In the genomic region with DNA sequence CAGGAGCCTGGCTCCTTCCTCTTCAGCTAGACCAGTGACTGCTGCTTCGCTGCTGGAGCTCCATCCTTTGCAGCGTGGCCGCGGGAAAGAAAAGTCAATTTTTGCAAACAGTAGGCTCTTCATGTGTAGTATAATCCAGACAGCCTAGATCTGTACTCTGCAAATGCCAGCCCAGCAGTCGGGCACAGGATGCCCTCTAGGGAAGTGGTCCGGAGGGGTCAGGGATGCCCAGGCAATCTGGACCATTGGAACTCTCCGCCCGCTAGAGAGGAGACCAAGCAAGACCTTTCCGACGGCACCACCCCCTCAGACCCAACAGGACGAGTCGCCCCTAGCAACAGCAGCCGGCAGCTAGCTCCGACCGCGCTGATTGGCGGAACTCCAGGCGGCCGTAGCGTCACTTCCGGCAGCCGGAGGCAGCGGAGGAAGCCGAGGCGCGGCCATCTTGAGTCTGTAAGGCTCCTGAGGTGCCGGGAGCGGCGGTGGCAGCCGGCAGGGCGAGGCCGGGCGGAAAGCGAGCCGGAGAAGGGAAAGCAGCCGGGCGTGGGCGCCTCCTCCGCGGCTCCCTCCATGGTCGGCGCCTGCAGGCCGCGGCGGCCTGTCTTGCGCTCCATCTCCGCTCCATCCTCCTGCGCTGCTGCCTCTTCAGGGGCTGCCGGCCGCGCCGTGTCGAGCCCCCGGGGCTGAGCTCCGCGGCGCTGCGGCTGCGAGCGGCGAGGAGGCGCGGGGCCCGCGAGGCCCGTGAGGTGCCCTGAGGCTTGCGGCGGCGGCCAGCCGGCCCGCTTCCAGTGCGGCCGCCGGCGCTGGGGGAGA, we compare ENCODE assay signal across 8 mouse cellular contexts. TPM values are rescaled to one million over a fixed set of nuclear protein-coding genes. Genes with fewer than 3 reads are reported as not detected.
DNase-seq lines count a peak whose midpoint lies in the region; ATAC-seq lines count a peak whose summit lies in the region.

A gene (plus strand): TSS at position 450 of the 813 bp plus-strand sequence.

- H3K36me3 ChIP-seq in hindbrain, embryonic 11.5 days (ENCODE audit: control insufficient read depth, insufficient read depth, low read length): no peaks in the 10 kb centered on the region

- peak within 1 kb of the TSS; percentile 83 for H3K4me2 ChIP-seq in hindbrain, embryonic 11.5 days (replicated peaks; ENCODE audit: low read depth, low read length)

- ATAC-seq in hindbrain, embryonic 11.5 days (ENCODE audit: low FRiP score): peak; percentile 97

- peaks cover 3% of the 10 kb centered on the region for H3K4me1 ChIP-seq in hindbrain, embryonic 11.5 days (replicated peaks; ENCODE audit: control insufficient read depth, insufficient read depth, low read length)

- H3K27ac ChIP-seq in hindbrain, embryonic 11.5 days (ENCODE audit: low read depth, low read length): peak within 1 kb of the TSS; percentile 94

- DNase-seq in Muller cell, postnatal 12 days (ENCODE audit: inconsistent ontology term): peak; percentile 97
- peak; percentile 97 for DNase-seq in cerebellum, adult 9-11 months
- DNase-seq in frontal cortex, adult 2 months (ENCODE audit: extremely low spot score in 1 of 2, low spot score in 1 of 2): peak; percentile 93 to 98
- peak; percentile 96 for DNase-seq in hindbrain, embryonic 11.5 days (ENCODE audit: low spot score)
- DNase-seq in layer of hippocampus, postnatal 10 days (ENCODE audit: low spot score in 2 of 2): peak; percentile 98
- peak; percentile 99 for DNase-seq in lung, postnatal 10 days
- peak; percentile 97 for DNase-seq in ovary, postnatal 36 days (ENCODE audit: low spot score)
- peak; percentile 94 for DNase-seq in thymus, postnatal 25 days

- WGBS in hindbrain, embryonic 11.5 days: 0% methylated on average over 65 of the region's 75 CpGs

- H3K27me3 ChIP-seq in hindbrain, embryonic 11.5 days (ENCODE audit: control insufficient read depth, insufficient read depth, low read length): no peaks in the 10 kb centered on the region

- H3K9ac ChIP-seq in hindbrain, embryonic 11.5 days (ENCODE audit: low read depth, low read length): peak within 1 kb of the TSS; percentile 98

- H3K4me3 ChIP-seq in hindbrain, embryonic 11.5 days (ENCODE audit: low read depth, low read length): peak within 1 kb of the TSS; percentile 99

- no peaks in the 10 kb centered on the region for H3K9me3 ChIP-seq in hindbrain, embryonic 11.5 days (ENCODE audit: control insufficient read depth, low read length)

RNA-seq across cellular contexts. Expression of the gene that starts here (rescaled TPM):
- polyA plus RNA-seq in frontal cortex, adult 2 months (2012; rRNA removed): 78.7 and 81.9 TPM in 2 replicates
- 76.6 and 76.8 TPM in 2 replicates for polyA plus RNA-seq in hindbrain, embryonic 11.5 days (2014; fragmentation: Nextera tagmentation; extraction: Ambion mirVana)
- 100 to 1,000 TPM; 139 to 153 TPM for total RNA-seq in layer of hippocampus, postnatal 10 days (2021)

Comparison
In these comparisons a context has a peak if more than half of its experiments do, and no peak if none do; other contexts are left out.
1. Peak in every context shown above with its lines: DNase-seq, ATAC-seq, H3K4me3 ChIP-seq and H3K27ac ChIP-seq.